Mouse (Mus musculus): Measurements from ENCODE around the gene Atad5.

DNA sequence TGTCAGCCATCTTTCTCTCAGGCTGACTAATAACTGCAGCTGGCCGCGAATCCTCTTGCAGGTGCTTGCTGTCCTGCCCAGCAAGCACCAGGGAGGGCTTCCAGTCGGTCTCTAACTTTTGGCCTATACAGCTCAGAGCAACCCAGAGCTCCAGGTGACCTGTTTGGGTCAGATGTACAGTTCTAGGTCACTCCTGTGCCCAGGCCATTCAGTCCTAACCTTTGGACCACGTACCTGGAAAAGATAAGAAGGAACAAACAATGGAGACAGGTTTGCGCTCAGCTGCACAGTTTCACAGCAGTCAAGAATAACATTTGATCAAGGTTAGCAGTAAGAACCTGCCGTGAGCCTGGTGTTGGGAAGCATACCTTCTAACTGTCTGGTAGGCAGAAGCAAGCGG is 69.8 kb downstream of the Atad5 start:
- TF ChIP-seq POLR2A (IDR thresholded peaks at IDR 0.05; ENCODE audit: low read depth, low read length) (no peak), CTCF (IDR thresholded peaks at IDR 0.05; ENCODE audit: extremely low read depth, insufficient read depth, insufficient read length, insufficient replicate concordance) (no peak)
